Mouse (Mus musculus): Measurements from ENCODE around the gene Med27. TPM values are rescaled to one million over a fixed set of nuclear protein-coding genes. Genes with fewer than 3 reads are reported as not detected.

The Med27 gene
- polyA plus RNA-seq, 1 experiment from 2014 or later: 75.2 TPM

GRCm38 (mm10) chr2:29401868-29402267, 55.2 kb downstream of the Med27 start:
- H3K9ac ChIP-seq: no peak overlapping the region
- H3K9me3 ChIP-seq: no peaks in the 10 kb centered on the region
- no peak for ATAC-seq (ENCODE audit: low FRiP score, low read depth)
- H3K4me3 ChIP-seq: no peak overlapping the region
- H3K4me1 ChIP-seq: peaks cover 17% of the 10 kb centered on the region
- no peak overlapping the region for H3K27ac ChIP-seq
- no peaks in the 10 kb centered on the region for H3K36me3 ChIP-seq
- H3K4me2 ChIP-seq (replicated peaks): no peak overlapping the region
- 76% methylated on average over 1 of the region's 1 CpGs for WGBS
- H3K27me3 ChIP-seq (replicated peaks): no peaks in the 10 kb centered on the region

GRCm38 (mm10) chr2:29402550-29403076, 56.0 kb downstream of the Med27 start:
- H3K4me2 ChIP-seq (replicated peaks): no peak overlapping the region
- H3K9me3 ChIP-seq: no peaks in the 10 kb centered on the region
- H3K27ac ChIP-seq: no peak overlapping the region
- no peak overlapping the region for H3K9ac ChIP-seq
- WGBS: 77% methylated on average over 3 of the region's 3 CpGs
- no peaks in the 10 kb centered on the region for H3K27me3 ChIP-seq (replicated peaks)
- no peak for ATAC-seq (ENCODE audit: low FRiP score, low read depth)
- peaks cover 20% of the 10 kb centered on the region for H3K4me1 ChIP-seq
- H3K36me3 ChIP-seq: no peaks in the 10 kb centered on the region
- no peak overlapping the region for H3K4me3 ChIP-seq

- ATAC-seq (ENCODE audit: low FRiP score, low read depth): no peak
- H3K4me1 ChIP-seq: peaks cover 14% of the 10 kb centered on the region
- no peak overlapping the region for H3K27ac ChIP-seq
These were observed 57.3 kb downstream of the Med27 start for GRCm38 (mm10) chr2:29403799-29404530.

GRCm38 (mm10) chr2:29404931-29405330, 58.3 kb downstream of the Med27 start:
- no peaks in the 10 kb centered on the region for H3K9me3 ChIP-seq
- no peaks in the 10 kb centered on the region for H3K27me3 ChIP-seq (replicated peaks)
- H3K4me1 ChIP-seq: peaks cover 14% of the 10 kb centered on the region
- no peak overlapping the region for H3K9ac ChIP-seq
- H3K4me2 ChIP-seq (replicated peaks): no peak overlapping the region
- ATAC-seq (ENCODE audit: low FRiP score, low read depth): no peak
- WGBS: 87% methylated on average over 10 of the region's 10 CpGs
- H3K36me3 ChIP-seq: no peaks in the 10 kb centered on the region
- H3K4me3 ChIP-seq: no peak overlapping the region
- no peak overlapping the region for H3K27ac ChIP-seq

More at GRCm38 (mm10) chr2:29403799-29404530, 57.3 kb downstream of the Med27 start:
- no peak overlapping the region for H3K9ac ChIP-seq
- H3K4me2 ChIP-seq (replicated peaks): no peak overlapping the region
- H3K4me3 ChIP-seq: no peak overlapping the region
- H3K27me3 ChIP-seq (replicated peaks): no peaks in the 10 kb centered on the region
- no peaks in the 10 kb centered on the region for H3K9me3 ChIP-seq
- WGBS: 57% methylated on average over 9 of the region's 9 CpGs
- H3K36me3 ChIP-seq: no peaks in the 10 kb centered on the region

- Histone ChIP-seq H3K27me3 (replicated peaks) (no peaks in the 10 kb centered on the region), H3K9ac (no peak overlapping the region), H3K36me3 (no peaks in the 10 kb centered on the region), H3K9me3 (no peaks in the 10 kb centered on the region), H3K4me2 (replicated peaks) (no peak overlapping the region), H3K4me1 (peaks cover 16% of the 10 kb centered on the region), H3K4me3 (no peak overlapping the region), H3K27ac (no peak overlapping the region)
- ATAC-seq (ENCODE audit: low FRiP score, low read depth): no peak
- 85% methylated on average over 2 of the region's 2 CpGs for WGBS
These were observed 59.2 kb downstream of the Med27 start for GRCm38 (mm10) chr2:29405848-29406247.

GRCm38 (mm10) chr2:29407350-29407749, 60.7 kb downstream of the Med27 start:
- H3K9me3 ChIP-seq: no peaks in the 10 kb centered on the region
- H3K36me3 ChIP-seq: no peaks in the 10 kb centered on the region
- H3K4me1 ChIP-seq: peaks cover 25% of the 10 kb centered on the region
- WGBS: 55% methylated on average over 3 of the region's 3 CpGs
- no peak overlapping the region for H3K27ac ChIP-seq
- no peak for ATAC-seq (ENCODE audit: low FRiP score, low read depth)
- no peak overlapping the region for H3K9ac ChIP-seq
- H3K4me2 ChIP-seq (replicated peaks): no peak overlapping the region
- no peaks in the 10 kb centered on the region for H3K27me3 ChIP-seq (replicated peaks)
- no peak overlapping the region for H3K4me3 ChIP-seq

GRCm38 (mm10) chr2:29407764-29408163, 61.1 kb downstream of the Med27 start:
- no peaks in the 10 kb centered on the region for H3K27me3 ChIP-seq (replicated peaks)
- no peak overlapping the region for H3K9ac ChIP-seq
- no peaks in the 10 kb centered on the region for H3K36me3 ChIP-seq
- H3K27ac ChIP-seq: no peak overlapping the region
- no peak overlapping the region for H3K4me3 ChIP-seq
- WGBS: 60% methylated on average over 7 of the region's 7 CpGs
- peaks cover 27% of the 10 kb centered on the region for H3K4me1 ChIP-seq
- H3K4me2 ChIP-seq (replicated peaks): no peak overlapping the region
- no peak for ATAC-seq (ENCODE audit: low FRiP score, low read depth)
- no peaks in the 10 kb centered on the region for H3K9me3 ChIP-seq

GRCm38 (mm10) chr2:29410884-29411283, 64.3 kb downstream of the Med27 start:
- Histone ChIP-seq H3K27ac (no peak overlapping the region), H3K4me2 (replicated peaks) (no peak overlapping the region), H3K36me3 (no peaks in the 10 kb centered on the region), H3K4me1 (peaks cover 19% of the 10 kb centered on the region), H3K9me3 (no peaks in the 10 kb centered on the region), H3K9ac (no peak overlapping the region), H3K4me3 (no peak overlapping the region), H3K27me3 (replicated peaks) (no peaks in the 10 kb centered on the region)
- no peak for ATAC-seq (ENCODE audit: low FRiP score, low read depth)
- WGBS: 85% methylated on average over 7 of the region's 7 CpGs

GRCm38 (mm10) chr2:29412458-29412857, 65.8 kb downstream of the Med27 start:
- Histone ChIP-seq H3K27ac (no peak overlapping the region), H3K27me3 (replicated peaks) (no peaks in the 10 kb centered on the region), H3K36me3 (no peaks in the 10 kb centered on the region), H3K4me3 (no peak overlapping the region), H3K9me3 (no peaks in the 10 kb centered on the region), H3K4me1 (peaks cover 13% of the 10 kb centered on the region; the same call in 1 of the 2 replicates), H3K4me2 (replicated peaks) (no peak overlapping the region), H3K9ac (no peak overlapping the region)
- ATAC-seq (ENCODE audit: low FRiP score, low read depth): no peak
- 61% methylated on average over 3 of the region's 3 CpGs for WGBS

GRCm38 (mm10) chr2:29413259-29413993, 66.8 kb downstream of the Med27 start:
- peaks cover 13% of the 10 kb centered on the region; the same call in 1 of the 2 replicates for H3K4me1 ChIP-seq
- no peak for ATAC-seq (ENCODE audit: low FRiP score, low read depth)
- H3K36me3 ChIP-seq: no peaks in the 10 kb centered on the region
- H3K4me2 ChIP-seq (replicated peaks): no peak overlapping the region
- 65% methylated on average over 13 of the region's 13 CpGs for WGBS
- H3K27me3 ChIP-seq (replicated peaks): no peaks in the 10 kb centered on the region
- no peak overlapping the region for H3K27ac ChIP-seq
- H3K9me3 ChIP-seq: no peaks in the 10 kb centered on the region
- no peak overlapping the region for H3K9ac ChIP-seq
- H3K4me3 ChIP-seq: no peak overlapping the region

- peaks cover 26% of the 10 kb centered on the region for H3K4me1 ChIP-seq
These were observed 68.3 kb downstream of the Med27 start for GRCm38 (mm10) chr2:29414852-29415473.

GRCm38 (mm10) chr2:29418498-29418897, 71.9 kb downstream of the Med27 start:
- H3K4me2 ChIP-seq (replicated peaks): no peak overlapping the region
- ATAC-seq (ENCODE audit: low FRiP score, low read depth): no peak

More at GRCm38 (mm10) chr2:29414852-29415473, 68.3 kb downstream of the Med27 start:
- H3K27ac ChIP-seq: no peak overlapping the region
- H3K9me3 ChIP-seq: no peaks in the 10 kb centered on the region
- no peak for ATAC-seq (ENCODE audit: low FRiP score, low read depth)
- no peaks in the 10 kb centered on the region for H3K36me3 ChIP-seq
- H3K27me3 ChIP-seq (replicated peaks): no peaks in the 10 kb centered on the region
- no peak overlapping the region for H3K4me2 ChIP-seq (replicated peaks)
- no peak overlapping the region for H3K9ac ChIP-seq
- H3K4me3 ChIP-seq: no peak overlapping the region
- 90% methylated on average over 7 of the region's 7 CpGs for WGBS

More at GRCm38 (mm10) chr2:29418498-29418897, 71.9 kb downstream of the Med27 start:
- Histone ChIP-seq H3K9me3 (no peaks in the 10 kb centered on the region), H3K36me3 (no peaks in the 10 kb centered on the region), H3K4me1 (peaks cover 37% of the 10 kb centered on the region), H3K27ac (no peak overlapping the region), H3K9ac (no peak overlapping the region), H3K4me3 (no peak overlapping the region), H3K27me3 (replicated peaks) (no peaks in the 10 kb centered on the region)
- WGBS: 63% methylated on average over 6 of the region's 6 CpGs

Data from neural tube, embryonic 12.5 days (tissue).